Mouse (Mus musculus) right cerebral cortex, postnatal 36 days (tissue): ENCODE measurements around the gene 4933405L10Rik.
A peak's percentile ranks its signal among the peaks of the same experiment; 100 is the strongest.

ENCODE experiments used
- DNase-seq, 2 experiments: peaks; one replicate each; pipeline ENCODE4 v3.0.0; 2022; ENCODE audit warnings: low spot score in 2 of 2, mixed read lengths in 1 of 2

The 4933405L10Rik gene

DNA sequence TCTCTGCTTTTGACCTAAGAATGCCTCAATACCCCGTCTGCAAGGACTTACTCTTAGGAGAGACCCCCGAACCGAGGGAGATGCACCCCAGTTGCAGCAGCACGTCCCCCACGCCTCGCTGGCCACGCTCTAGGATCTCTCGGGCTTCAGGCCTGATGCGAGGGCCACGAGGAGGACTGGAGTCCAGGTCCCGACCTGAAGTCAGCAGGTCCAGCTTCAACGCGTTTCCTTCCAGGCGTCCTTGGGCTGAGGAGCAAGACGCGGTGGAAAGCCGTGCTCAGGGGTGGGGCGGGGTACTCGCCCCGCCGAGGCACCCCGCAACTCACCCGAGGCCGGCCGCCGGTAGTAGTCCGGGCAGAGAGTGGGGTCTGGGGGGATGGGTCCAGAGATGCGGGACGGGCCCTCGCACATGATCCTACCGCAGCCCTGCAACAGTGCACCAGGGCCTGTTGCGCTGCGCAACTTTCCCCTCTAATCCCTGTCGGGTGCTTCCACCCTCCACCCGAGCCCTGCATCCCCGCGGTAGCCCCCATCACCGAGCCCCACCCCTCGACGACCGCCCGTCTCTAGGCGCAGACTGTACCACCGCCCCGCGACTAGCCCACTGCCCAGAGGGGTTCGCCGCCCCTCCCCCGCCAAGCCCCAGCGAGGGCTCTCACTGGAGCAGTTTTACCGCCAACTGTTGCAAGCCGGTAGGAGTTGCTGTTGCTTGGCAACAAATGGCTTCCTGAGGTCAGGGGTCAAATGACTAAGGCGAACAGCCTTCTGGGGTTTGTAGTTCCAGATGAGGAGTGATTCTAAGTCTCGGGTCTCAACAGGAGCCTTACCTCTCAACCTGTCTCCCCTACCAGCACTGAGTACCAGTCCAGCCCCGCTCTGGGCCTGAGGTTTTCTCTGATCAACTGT lies at the start of gene 4933405L10Rik, which contains the start of gene Enkd1:
TSS of gene 4933405L10Rik (plus strand) at position 158 of the 906 bp plus-strand sequence.
TSS of gene Enkd1 (minus strand) at position 713 of the 906 bp plus-strand sequence.
- DNase-seq, result peak; percentile 82 to 88

DNA sequence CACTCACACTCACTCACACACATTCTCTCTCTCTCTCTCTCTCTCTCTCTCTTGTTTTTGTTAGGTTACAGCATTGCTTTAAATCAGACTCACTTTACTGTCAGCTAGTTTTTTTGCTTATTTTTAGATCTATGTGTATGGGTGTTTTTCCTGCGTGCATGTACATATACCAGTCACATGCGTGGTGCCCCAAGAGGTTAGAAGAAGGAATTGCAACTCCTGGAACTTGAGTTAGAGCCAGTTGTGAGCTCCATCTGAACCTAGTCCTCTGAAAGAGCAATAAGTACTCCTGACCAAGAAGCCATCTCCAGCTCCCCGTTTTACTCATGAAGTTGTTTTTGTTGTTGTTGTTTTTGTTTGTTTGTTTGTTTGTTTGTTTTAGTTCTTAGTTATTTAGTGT lies 46.3 kb upstream of the 4933405L10Rik start:
- DNase-seq, result no peak

DNA sequence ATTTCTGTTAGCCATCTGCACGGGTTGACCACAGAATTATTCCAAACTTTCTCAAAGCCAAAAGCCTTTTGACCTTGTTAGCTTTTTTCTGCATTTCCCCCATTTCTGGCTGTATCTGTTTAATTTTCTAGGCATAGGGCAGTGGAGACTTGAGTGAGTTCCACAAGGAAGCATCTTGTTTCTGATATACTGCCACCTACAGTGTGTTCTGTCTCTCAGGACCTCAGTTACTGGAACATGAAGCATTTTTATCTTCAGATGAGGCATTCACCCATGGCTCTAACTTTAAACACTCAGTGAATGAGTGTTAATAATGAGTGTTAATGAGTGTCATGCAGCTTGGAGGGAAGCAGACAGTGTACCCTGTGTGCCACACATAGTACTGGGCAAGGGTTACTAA lies 29.6 kb upstream of the 4933405L10Rik start:
- no peak for DNase-seq

DNA sequence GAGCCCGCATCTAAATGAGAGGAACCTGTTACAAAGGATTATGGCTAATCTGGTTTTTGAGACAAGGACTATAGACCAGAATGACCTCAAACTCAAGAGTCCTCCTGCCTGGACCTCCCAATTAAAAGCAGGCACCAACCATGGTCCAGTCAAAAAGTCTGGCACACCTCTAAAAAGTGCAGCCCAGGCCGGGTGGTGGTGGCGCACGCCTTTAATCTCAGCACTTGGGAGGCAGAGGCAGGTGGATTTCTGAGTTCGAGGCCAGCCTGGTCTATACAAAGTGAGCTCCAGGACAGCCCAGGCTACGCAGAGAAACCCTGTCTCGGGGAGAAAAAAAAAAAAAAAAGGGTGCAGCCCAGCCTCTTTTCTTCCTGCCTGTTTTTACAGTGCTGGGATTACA lies 22.1 kb upstream of the 4933405L10Rik start:
- no peak for DNase-seq

DNA sequence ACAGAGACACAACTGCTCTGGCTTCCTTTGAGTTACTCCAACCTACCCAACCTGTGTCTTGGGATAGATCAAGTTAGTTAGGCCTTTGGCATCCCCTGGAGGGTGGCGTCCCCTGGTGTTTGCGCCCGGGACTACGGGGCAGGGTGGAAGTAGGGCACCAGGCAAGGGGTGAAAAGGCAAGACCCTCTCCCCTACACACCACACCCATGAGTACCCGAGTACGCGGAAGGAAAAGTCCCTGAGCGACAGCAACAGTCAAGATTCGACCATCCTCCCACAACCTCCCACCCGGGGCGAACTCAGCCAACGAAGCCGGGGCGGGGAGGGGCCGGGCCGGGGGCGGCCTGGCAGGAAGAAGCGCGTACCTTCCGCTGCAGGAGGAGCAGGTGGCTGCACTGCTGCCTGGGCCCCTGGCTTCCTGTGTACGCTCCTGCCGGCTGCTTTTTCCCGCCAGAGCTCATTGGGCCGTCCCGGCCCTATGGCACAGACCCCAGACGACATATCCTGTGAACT lies 21.6 kb upstream of the 4933405L10Rik start, which contains the start of gene Carmil2:
TSS of gene Carmil2 (plus strand) at position 479 of the 513 bp plus-strand sequence.
- DNase-seq, result no peak

DNA sequence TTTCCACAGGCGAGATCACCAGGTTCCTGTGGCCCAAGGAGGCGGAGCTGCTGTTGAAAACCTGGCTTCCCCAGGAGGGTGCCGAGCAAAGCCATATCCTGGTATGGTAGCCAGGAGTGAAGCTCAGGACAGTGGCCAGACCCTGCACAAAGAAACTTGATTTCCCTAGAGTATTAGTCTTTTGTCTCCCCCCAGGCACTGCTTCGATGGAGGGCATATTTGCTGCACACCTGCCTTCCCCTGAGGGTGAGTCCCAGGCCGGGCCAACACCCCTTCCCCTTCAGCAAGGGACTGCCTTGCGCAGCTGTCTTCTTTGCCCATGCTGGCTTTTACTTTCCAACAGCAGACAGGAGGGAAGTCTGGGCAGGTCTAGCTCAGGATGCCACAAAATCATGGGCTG lies 20.9 kb upstream of the 4933405L10Rik start:
- no peak for DNase-seq

DNA sequence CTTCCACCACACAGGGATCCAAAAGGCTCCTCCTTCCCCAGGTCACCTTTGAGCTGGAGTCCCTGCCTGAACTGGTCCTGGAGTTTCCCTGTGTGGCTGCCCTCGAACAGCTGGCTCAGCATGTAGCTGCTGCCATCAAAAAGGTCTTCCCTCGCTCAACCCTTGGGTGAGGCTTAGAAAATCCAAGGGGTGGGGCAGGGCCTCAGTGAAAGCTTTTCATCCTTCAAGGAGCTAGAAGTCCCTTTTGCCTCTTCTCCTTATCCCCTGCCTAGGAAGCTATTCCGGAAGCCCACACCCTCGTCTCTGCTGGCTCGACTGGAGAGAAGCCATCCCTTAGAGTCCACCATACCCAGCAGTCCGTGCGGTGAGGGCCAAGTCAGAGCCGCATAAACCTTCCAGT lies 19.9 kb upstream of the 4933405L10Rik start:
- no peak for DNase-seq

DNA sequence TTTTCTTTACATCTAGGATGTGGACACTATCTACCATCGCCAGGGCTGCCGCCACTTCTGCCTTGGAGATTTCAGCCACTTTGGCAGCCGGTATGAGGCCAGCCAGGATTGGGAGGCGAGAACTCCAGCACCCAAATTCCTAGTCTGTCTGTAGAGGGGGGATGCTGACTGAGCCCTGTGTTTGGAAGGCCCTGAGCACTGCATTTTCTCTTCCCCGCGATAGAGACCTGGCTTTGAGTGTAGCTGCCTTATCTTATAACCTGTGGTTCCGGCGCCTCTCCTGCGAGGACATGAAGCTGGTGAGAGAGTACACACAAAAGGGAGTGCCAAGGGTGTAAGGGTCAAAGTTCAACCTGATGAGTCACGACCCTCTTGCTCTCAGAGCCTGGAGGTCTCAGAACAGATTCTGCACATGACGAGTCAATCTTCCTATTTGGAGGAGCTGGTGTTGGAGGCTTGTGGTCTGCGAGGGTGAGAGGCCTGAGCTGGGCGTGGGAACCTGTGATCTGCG lies 19.2 kb upstream of the 4933405L10Rik start:
- no peak for DNase-seq

DNA sequence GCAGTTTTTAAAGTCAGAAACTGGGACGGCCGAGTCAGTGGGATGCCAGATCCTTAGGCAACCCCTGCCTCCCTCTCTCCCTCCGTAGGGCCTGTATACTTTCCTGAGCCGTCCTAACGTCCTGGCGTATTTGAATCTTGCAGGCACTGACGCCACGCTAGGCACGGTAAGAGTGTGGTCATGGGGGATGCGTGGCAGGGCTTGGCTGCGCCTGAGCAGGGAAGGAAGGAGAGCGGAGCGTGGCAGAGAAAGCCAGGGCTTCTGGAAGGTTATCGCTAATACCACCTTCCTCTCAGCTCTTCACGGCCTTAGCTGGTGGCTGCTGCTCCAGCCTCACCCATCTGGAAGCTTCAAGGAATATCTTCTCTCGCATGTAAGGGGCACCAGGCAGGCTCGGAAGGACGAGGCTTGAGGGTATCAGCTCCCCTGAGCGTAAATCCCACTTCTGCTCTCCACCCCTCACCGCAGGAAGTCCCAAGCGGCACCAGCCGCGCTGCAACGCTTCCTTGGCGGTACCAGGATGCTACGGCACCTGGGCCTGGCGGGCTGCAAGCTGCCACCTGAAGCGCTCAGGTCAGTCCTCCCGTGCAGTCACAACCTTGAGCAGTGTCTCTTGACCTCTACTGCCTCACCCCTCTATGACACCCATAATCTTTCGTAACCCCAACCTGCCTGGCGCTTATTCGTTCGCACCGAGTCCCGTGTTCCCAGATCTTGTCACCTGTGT lies 18.0 kb upstream of the 4933405L10Rik start:
- DNase-seq, result no peak

DNA sequence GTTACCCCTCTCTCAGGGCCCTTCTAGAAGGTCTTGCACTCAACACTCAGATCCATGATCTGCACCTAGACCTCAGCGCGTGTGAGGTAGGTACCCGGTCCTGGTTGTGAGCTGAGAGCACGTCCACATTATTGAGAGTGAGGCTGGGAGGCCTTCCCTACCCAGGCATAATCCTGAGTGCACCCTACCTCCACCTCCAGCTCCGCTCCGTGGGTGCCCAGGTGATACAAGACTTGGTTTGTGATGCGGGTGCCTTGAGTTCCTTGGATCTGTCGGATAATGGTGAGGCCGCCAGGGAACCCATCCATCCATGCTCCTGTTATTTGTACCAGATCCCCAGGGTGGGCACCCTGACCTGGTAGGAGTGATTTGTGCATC lies 17.5 kb upstream of the 4933405L10Rik start:
- no peak for DNase-seq

DNA sequence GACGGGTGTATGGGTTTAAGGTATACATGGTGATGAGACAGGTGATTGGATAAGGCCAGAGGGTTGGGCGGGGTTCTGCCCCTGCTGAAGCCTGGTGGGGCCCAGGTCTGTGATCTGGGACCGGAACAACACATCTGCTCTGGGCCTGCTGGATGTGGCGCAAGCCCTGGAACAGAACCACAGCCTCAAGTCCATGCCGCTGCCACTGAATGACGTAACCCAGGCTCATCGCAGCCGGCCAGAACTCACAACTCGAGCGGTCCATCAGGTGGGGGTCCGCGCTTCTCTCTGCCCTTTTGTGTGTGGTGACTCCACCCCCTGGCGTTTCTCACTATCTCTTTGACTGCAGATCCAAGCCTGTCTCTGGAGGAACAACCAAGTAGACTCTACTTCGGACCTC lies 16.5 kb upstream of the 4933405L10Rik start:
- no peak for DNase-seq

DNA sequence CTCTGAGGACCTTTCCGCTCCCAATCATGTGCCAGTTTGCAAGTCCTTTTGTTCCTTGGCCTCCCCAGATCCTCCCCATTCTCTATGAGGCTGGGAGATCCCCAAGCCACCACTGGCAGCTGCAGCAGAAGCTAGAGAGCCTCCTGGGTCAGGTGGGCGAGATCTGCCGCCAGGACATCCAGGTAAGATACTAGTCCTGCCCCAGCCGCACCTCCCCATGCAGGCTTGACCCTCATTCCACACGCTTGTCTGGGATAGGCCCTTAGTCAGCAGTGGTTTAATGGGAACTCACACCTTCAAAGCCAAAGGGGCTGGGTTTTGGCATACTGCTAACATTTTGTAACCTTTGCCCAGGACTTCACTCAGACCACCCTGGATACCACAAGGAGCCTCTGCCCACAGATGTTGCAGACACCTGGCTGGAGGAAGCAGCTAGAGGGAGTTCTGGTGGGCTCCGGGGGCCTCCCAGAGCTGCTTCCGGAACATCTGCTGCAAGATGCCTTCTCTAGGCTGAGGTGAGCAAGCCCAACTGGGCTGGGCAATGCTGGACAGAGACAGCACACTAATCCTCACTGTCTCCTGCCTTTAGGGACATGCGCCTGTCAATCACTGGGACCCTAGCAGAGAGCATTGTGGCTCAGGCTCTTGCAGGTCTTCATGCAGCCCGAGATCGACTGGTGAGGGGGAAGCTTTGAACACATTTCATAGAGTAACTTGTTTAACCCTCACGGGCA lies 14.8 kb upstream of the 4933405L10Rik start:
- DNase-seq, result no peak

DNA sequence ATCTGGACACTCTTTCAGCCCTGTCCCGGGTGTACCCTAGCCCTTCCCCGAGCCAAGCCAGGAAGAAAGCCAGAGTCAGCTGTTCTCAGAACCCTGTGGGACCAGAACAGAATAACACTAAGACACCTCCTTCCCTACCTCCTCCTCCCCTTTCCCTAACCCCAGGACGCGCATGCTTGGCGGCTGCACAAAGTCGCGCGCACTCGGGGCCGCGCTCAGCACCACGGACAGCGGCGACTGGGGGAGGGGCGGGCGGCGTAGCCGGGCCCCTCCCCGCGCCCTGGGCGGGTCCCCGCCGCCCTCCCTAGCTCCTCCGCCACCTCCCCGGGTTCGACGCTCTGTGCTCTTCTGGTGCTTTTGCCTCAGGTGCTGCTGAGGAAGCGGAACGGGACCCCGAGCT lies 13.8 kb upstream of the 4933405L10Rik start:
- peak; percentile 60 to 61 for DNase-seq

DNA sequence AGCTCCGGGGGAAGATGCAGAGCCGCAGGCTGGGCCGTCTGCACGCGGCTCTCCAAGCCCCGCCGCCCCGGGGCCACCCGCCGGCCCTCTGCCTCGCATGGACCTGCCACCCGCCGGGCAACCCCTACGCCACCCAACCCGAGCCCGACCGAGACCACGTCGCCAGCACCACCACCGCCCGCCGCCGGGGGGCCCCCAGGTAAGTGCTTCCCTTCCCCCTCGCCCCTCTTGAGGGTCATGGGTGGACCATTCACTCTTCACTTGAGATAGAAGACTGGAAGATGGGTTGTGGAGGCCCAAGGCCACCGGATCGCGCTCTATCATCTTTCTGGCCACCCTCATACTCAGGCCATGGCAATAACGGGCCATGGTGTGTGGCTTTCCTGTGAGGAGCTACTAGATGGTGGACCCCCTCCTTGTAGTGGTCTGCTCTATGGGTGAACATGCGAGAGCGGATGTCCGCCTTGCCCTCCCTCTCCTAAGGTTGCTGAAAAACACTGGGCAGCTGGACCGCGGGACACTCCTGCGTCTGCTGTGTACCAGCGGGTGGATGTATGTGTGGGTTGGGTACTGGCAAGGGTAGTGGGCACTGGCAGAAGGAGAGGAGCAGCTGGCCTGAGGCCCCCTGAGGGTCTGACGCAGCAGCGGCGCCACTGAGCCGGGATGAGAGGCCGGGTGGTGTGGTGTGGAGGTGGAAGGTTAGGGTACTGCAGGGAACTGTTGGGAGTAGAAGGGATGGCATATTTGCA lies 13.2 kb upstream of the 4933405L10Rik start:
- DNase-seq, result no peak

DNA sequence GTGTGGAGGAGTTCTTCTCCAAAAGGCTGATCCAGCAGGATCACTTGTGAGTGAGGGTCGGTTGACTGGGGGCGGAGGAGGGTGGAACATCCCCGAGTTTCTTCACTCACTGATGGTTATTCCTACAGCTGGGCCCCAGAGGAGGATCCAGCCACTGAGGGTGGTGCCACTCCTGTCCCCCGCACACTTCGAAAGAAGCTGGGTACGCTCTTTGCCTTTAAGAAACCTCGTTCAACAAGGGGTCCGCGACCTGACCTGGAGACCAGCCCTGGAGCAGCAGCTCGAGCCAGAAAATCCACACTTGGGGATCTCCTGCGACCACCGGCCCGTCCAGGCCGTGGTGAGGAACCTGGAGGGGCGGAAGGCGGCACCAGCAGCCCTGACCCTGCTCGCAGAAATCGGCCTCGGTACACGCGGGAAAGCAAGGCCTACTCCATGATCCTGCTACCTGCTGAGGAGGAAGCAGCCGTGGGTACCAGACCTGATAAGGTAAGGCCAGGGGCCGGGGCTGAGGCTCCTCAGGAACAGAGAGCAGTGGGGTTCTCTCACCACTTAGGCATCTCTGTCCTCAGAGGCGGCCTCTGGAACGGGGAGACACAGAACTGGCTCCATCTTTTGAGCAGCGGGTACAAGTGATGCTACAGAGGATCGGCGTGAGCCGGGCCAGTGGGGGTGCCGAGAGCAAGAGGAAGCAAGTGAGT lies 12.2 kb upstream of the 4933405L10Rik start:
- no peak for DNase-seq

DNA sequence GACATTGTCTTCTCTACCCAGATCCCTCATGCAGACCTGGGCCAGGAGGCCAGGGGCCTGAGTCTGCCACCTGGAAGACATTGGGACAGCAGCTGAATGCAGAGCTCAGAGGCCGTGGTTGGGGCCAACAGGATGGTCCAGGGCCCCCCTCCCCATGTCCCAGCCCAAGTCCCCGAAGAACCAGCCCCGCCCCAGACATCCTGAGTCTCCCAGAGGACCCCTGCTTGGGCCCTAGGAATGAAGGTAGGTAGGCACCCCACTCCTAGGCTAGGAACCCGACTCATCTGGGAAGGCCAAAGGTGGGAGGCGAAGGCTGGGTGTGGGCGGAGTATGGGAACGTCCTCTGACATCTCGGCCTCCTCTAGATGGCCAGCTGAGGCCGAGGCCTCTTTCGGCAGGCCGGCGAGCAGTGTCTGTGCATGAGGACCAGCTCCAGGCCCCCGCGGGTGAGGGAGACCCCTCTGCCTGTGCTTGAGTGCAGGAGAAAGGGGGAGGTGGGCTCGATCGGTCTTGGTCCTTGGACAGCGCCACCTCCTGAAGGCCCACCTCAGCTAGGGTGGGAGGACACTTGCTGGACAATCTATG lies 10.2 kb upstream of the 4933405L10Rik start:
- no peak for DNase-seq

DNA sequence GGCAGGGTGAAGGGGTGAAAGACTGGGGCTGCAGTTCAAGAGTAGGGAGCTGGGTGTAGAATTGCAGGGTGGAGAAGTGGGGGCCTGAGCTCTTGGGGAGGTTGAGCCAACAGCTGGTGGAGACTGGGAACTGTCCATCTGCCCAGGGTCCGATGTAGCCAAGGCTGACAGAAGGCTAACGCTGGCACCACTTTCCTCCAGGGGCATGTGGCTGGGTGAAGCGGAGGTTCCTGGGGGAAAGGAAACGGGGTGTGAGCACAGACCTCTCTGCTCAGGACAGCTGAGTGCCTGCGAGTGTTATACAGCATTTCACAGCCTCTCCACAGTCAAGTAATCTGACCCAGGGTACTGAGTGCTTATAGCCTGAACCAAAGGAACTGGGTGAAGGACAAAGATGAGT lies 8.7 kb upstream of the 4933405L10Rik start:
- DNase-seq, result no peak

DNA sequence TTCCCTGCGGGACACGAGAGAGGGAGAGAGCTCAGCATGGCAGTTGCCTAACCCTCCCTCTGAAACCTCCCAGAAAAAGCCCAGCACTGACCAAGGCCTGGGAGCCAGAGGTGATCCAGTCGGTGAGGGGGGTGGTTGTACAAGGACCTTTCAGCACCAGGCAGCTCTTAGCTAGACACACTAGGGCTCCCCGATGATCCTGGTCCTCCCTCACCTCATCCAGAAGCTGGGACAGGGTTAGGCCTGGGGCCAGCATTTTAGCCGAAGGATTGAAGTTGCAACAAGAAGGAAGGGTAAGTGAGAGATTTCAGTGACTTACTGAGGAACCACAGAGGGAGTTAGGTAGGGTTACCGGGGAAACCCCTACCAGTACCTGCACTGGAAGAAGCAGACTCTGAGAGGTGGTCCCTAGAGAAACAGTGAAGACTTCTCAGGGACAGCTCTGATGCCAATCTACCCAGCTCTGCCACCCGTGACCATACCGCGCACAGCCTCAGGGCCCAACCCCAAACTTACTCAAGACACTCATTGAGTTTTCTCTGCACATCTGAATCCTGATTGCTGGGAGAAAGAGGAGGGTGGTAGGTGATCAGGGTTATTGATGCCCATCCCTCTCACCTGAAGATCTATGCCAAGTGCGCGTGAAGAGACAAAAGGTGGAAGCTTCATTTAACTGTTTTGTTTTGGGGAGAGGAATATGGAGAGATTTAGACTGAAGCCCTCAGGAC lies 7.8 kb upstream of the 4933405L10Rik start:
- no peak for DNase-seq

DNA sequence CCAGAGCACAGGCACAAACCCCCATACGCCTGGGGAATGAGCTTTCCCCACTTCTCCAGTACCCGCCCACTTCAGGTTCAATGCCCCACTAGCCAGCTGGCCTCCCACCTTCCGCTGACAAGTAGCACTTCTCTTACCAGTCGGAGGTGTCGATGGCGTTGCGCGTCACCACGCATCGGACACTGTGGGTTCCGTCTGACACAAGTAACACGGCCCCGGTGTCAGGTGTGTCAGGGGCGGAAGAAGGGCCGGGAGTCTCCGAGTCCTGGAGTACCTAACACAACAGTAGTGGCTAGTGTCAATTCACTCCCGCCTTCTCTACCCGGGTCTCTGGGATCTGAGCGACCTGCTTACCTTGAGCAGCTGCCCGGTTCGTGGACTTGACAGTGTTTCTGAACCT lies 6.9 kb upstream of the 4933405L10Rik start:
- DNase-seq, result peak; percentile 63 to 74
